Mouse (Mus musculus): Measurements from ENCODE around the gene Adamts15.

DNA sequence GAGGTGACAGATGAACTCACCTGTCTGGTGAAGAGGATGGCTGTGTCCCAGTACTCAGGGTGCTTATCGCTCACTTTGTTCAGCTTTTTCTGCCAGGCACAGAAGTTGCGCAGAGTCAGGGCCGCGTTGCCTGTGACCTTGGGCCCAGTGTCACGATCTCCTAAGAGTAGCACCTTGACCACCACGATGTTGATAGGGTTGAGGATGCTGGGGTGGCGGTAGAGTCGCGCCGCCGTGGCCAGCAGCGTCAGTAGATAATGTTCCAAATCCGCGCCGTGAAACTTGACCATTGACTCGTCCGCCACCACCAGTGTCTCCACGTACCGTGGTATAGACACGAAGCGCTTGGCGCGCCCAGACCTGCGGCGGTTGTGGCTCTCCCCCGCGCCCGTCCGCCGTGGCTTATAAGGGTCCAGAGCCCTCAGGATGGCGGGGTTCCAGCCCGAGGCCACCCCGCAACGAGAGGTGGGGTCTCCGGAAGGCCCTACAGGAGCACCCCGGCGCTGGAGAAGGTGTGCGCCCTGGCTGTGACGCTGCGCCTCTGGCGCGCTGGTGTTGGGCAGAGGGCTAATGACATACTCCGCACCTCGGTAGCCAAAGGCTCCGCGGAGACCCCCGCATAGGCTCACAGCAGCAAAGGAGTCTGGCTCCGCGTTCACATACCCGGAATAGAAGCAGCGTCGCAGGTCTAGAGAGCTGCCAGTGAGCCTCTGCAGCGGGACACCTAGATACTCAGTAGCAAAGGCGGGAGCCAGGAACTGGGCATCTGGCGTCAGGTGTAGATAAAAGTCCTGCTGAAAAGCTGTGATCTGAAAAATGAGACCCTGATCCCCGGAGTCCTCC, 770 bp downstream of the Adamts15 start:
- TF ChIP-seq CTCF (IDR thresholded peaks at IDR 0.05; ENCODE audit: low read depth, low read length), result no peak
- TF ChIP-seq POLR2A (IDR thresholded peaks at IDR 0.05; ENCODE audit: extremely low read depth, insufficient read depth, low read length), result no peak
